Mouse (Mus musculus) R1 (cell line): ENCODE measurements around the gene Ntng1.

Experiments
- DNase-seq: peaks from one replicate; pipeline ENCODE4 v3.0.0-alpha.2; 2018; ENCODE audit warnings: low read depth, low spot score

The Ntng1 gene

DNA sequence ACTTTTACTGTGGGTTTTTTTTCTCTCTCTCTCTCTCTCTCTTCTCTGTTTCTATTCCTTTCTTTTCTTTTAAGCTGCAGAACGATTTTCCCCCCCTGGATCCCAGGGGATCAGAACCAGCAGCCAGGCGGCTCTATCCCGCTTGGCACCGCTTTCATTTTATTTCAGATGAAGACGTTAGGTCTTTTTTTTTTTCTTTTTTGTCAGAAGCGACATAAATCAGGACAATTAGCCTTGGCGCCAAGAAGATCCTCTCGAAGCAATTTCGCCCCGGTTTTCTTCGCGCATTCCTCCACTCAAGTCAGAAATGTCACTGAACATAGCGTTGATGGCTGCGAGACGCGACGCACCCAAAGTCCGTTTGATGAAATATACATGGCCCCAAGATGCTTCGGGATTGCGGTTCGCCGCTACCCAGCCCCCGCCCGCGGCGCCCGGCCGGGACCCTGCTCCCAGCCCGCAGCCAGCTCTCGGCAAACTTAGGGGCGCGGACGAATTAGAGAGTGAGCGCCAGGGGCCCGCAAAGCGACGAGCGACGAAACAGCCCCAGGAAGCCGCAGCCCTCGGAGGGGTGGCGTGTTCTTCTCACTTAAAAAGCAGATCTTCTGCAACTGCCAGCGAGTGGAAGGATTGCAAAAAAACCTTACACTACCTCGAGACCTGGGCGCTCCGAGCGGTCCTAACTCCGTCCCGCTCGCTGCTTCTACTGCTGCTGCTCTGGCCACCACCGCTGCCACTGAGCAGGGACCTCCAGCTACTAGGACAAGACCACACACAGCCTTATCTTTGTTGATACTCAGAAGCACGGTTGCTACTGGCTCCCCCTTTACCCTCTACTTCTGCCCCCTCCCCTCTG lies at the start of gene Ntng1:
Gene Ntng1, minus strand, starts transcription at position 806 of the 856 bp plus-strand sequence.
- DNase-seq, result peak; percentile 23

DNA sequence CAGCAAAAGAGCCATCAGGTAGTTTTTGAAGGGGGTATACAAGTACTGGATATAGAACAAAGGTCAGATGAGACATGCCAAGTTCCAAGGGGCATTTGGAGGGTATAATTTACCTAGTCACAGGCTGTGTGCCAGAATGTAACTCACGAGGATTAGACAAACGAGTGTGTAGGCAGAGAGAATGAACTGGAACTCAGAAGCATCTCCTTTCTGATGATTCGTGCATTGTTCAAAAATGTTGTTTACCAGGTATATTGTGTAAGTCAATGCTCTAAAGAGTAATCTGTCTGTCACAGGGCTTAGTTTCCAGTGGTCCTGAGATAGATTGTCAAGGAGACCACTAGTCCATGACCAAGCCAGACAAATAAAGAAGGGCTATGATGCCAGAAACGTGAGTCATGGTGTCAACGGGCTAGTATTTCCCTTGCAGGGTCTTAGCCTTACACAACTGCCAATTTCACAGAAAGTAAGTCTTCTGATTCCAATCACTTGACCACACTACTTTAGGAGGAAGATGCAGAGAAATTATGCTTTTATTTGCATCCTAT lies 43.7 kb upstream of the Ntng1 start:
- no peak for DNase-seq

DNA sequence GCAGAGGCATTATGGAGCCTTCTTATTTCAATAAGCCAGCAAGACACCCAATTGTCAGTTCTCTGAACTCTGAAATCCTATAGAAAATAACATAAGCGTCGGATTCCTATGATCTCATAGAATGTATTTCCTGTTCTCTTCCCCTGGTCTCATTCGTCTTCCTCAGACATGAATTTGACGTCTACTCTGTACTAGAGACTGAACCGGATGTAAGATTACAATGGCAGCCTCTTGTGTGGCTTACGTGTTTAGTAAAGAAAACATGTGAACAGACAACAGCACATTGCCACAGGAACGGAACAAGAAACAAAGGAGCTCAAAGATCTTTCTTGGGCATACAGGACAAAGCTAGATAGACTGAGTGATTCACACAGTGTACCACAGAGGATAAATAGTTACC lies 5.3 kb upstream of the Ntng1 start:
- no peak for DNase-seq

DNA sequence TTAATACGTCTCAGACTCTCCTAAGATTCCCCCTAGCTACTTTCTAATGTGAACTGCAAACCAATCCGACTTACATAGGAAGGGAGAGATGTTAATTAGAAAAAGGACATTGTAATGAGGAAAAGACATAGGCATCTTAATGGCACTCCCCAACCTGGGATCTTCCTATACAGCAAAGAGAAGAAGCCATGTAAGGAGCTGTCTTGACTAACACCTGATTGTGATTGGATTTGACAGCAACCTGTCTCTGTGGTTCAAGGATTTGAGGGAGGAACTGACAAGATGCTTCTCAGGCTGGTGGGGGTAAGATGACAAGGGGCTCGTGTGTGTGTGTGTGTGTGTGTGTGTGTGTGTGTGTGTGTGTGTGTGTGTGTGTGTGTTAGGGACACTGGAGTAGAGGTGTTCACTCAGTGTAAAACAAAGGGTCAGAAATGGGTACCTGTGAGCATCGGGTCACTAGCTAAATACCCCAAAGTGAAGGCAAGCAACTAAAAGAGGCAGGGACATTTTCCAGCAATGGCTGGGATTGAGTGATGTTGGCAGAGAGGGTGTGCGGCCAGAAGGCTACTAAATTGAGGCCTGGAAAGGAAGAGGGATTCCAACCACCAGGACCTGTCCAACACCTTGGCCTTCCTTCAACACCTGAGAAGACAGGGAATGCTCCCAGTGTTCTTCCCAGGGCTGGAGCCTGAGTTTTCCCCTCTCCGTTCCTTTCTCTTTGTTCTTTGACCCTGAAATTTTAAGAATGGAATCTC lies 667 bp upstream of the Ntng1 start:
- peak; percentile 11 for DNase-seq

DNA sequence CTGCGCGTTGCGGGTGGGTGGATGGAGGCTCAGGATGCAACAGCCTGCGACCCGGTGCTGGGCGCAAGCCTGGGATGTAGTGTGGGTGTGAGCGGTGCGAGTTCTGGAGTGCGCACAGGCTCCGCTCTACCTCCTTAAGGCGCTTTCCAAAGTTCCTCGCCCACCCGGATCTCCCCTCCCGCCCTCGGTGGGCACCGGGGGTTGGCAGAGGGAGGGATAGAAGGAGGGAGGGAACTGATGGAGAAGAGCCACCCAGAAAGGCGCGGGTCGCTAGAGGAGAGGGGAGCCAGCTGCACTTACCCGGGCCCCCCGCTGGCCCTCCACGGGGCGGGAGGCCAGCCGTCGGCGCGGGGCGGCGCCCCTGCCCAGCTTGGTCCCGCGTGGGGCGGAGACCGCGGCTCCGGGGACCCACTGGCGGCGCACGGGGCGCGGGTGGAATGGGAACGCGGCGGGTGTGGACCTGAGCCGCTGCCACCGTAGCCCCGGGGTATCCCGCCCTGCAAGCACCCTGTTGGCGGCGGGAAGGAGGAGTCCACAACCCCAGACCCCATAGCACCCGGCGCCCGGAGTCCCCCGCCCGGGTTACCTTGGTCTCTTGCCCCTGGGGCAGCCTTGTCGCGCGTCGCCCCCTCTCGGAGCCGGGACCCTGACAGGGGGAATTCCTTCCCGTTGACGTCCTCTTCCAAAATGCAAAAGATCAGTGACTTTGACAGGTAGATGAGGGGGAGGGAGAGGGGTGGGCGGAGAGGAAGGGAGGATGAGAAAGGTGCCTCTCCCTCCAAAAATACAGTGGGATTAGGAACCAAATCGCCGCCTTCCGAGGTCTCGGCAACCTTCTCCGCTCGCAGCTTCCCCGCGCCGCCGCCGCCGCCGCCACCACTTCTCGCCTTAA lies 1.3 kb downstream of the Ntng1 start:
- peak; percentile 27 for DNase-seq

DNA sequence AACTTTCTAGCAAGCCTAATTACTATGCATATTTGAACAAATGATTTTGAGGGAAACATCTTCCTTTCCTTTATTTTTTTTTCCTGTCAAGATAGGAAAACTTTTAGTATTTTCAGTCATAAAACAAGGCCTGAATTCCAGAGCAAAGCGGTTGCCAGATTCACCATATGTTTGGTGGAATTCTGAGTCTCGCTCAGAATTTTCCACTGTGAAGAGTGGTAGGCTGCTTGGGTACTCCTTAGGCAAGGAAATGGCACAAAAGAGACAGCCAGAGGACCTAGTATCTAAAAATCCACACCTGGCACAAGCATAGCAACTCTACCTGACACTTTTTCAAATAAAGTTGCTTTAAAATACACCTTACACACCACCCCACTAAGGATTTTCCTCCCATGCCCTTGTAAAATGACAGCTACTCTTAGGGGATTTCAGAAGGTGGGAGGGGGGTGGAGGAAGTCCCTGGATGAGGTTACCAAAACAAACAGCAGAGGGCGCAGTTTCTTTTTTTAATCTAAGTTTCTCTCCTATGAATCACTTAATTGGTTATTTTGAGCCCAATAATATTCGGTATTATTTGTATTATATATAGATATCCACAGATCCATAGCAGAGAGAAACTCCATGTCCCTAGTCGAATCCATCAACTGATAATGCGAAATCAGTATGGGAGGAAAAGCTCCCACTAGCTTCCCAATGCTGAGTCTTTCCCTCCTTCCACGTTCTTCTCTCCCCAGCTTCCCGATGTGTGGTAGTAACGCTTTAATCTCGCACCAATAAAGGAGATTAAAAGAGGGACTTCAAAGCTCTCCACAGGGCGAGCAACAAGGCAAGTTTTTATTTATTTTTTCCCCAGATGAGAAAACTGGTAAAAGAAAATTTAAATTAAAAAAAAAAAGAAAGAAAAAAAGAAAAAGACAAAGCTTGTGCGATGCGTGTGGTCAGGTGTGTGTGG lies 2.2 kb downstream of the Ntng1 start:
- peak; percentile 57 for DNase-seq

DNA sequence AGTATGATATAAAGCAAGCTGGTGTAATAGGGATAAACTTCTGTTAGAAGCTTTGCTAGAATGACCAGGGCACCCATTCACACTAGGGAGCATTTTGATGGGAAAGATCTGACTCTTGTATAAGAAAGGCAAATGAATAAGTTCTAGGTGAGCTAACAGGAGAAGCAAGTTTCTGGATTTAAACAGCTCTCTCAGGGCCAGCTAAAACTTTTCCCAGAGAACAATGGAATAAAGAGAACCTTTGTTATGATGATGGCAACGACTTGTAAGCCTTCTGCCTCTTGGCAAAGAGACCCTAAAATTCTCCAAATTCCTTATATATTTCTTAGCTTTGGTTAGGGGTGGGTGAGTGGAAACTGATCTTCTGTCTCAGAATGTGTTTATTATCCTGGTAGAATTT lies 7.7 kb downstream of the Ntng1 start:
- peak; percentile 67 for DNase-seq

DNA sequence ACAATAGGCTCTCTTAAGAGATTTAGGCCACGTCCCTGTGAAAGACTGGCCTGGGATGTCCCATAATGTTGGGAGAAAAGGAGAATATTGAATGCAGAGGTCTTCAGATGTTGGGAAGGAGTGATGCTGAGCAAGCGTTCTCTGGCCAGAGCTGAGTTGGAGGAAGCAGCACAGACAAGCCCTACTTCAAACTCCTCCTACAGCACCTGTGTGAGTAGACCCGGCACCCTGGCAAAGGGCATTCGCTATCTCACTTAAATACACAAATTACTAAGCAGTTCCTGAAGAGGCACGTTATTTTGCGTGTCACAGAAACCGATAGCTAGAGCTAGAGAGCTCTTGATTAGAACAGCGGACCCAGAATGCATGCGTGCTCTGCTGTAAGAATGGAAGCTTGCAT lies 10.7 kb downstream of the Ntng1 start:
- DNase-seq, result no peak

DNA sequence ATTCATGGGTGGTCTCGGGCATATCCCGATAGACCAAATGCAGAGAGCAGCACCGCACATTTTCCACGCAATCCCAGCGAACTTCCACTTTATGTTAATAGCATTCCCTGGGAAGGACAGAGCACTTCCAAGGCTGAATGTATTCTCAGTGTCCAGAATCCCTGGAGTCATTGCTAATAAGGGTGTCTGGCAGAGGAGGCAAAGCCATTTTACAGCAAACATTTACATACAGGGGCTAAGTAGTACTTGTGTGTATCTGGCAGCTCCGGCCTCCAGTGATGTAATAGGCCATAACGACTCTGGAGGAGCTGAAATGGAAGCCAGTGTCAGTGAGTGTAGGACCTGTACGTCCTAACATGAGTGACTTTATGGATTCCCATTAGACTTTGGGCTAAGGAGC lies 11.5 kb downstream of the Ntng1 start:
- DNase-seq, result no peak

DNA sequence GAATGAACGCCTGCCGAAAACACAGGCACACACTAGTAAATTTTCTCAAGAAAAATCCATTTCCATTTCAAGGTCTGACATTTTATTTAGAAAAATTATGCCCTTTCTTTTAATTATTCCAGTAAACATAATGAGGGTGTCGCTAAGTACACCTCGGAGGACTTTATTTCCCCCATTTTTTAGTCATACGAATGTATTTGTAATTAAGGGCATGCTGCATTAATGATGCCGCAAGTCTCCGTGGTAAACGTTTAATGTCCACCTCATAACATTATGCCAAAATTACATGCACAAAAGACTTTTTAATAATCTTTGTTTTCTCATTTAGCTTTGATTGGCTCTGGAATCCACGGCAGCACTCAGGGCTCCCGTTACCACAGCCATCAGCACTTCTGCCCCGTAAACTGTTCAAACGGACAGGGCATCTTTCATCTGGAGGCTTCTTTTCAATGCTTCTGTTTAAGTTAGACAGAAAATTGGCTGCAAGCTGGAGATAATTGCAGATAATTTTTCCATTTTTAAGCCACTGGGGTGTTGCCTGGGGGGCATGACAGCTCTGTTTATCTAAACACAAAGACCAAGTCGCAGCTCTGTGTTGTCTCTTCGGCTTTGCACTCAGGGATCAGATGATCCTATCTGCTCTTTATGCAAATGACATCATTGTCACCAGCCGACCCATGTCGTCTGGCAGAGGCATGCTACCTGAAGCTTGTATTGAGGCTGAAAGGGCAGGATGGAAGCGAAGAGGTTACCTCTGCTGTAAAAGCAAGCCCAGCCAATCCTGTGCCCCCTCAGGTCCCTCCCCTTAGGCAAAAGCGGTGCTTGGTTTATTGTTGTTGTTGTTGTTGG lies 12.5 kb downstream of the Ntng1 start:
- no peak for DNase-seq

DNA sequence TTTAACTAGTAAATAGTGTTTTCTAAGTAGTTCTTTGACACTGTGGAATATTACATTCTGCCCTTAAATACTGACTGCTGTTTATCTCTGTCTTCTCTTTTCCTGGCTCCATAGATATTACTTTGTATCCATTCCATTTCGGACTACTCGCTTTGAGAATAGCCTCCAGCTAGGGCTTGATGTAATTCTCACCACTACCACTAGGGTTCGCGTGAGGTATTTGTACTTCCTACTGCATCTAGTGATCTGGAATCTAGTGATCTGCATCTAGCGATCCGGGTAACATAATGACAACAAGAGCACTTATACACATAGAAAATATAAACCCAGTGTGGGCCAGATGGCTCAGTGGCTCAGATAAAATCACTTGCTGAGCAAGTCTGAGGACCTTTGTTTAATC lies 14.2 kb downstream of the Ntng1 start:
- DNase-seq, result peak; percentile 60

DNA sequence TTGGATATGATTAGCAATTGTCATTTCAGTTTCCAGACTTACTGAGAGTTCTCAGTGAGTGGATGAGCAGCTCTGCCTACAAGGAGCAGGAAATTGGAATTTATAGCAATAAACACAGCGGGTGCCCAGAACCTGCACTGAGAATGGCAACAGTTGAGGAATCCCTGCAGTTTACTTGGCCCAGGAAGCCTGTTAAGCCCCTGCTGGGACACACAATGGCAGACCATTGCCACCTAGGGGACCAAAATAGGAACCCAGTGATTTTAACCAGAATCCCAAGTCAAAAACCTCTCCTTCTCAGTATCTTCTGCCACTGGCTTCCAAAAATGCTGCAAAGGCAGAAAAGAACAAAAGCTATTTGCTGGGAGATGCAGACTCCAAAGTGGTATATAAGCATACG lies 37.8 kb downstream of the Ntng1 start:
- DNase-seq, result peak; percentile 21

DNA sequence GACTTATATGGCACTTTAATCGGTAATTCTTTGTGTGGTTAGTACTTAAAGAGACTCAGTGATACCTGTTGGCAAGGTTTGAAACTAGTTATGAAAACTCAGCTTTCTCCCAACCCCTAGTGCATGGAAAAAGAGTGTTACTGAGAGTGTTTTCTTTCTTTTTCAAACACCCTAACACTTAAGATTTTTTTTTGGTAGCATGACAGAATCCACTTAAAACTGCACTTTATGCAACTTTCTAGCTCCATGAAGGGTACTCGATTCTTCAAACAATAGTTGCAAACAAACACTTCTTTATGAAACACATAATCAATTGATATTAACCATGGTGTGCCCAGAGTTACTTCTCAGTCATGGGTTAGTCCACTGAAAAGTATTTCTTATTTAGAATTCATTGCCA lies 49.4 kb downstream of the Ntng1 start:
- no peak for DNase-seq

DNA sequence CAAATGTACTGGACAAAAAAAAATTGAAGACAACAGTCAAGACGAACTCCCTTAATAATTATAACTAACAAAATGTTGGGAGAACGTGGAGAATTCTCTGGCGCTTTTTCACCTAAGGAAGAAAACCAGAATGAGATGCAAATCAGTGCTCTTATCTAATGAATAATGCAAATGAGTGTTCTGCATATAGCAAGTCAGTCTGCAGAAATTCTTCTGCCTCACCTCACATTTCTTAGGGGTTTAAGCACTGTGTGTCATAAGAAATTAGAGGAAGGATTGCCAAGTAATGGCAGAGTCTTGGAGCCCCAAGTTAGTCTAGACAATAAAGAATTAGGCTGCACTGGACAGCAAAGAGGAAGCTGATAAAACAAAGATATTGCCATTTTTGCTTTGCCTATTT lies 49.8 kb downstream of the Ntng1 start:
- no peak for DNase-seq

DNA sequence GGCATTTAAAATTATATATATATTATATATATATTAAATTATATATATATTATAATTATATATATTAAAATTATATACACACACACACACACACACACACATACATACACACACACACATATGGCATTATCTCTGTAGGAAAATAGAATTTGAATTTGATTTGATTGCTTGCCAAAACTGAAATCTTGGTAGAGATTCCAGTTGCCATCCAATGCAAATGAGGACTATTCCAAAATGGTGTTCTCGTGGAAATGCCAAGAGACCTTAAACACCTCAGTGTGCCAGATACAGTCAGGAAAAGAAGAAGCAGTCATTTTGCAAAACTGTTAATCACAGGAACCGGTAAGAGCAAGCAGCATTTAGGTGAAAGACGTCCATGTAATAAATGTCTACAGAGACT lies 51.3 kb downstream of the Ntng1 start:
- DNase-seq, result no peak

DNA sequence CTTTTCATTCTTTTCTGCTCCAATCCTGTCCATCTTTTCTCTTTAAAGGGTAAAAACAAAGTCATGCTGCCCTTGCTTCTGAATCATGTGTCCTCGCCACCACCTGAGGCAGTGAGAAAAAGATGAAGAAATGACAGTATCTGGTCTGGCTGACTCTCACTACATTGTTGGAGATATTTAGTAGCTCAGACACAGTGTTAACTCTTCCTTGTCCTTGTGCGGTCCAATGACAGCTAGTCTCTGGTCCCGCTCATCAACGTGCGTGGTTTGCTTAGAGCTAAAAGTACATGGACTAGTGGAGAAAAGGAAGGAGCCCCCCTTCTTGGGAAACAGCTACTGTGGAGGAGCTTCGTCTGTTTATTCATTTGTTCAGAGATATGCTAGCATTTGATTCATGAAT lies 56.6 kb downstream of the Ntng1 start:
- DNase-seq, result no peak

DNA sequence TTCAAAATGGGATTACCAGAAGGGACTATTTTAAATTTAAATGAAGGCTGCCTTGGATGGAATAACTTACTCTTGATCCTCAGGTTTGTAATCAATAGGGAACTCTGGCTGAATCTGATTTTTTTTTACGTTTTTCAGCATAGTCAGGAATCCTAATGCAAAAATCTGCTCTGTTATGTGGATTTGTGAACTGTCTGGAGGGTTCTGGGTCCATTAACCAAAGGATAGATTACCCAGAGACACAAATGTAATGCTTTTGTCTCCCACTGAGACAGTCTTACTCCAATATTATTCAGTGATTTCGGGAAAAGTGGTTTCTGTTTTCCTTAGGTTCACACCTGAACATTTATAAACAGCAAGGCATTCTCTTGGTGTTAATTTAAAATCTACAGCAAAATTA lies 58.5 kb downstream of the Ntng1 start:
- no peak for DNase-seq

DNA sequence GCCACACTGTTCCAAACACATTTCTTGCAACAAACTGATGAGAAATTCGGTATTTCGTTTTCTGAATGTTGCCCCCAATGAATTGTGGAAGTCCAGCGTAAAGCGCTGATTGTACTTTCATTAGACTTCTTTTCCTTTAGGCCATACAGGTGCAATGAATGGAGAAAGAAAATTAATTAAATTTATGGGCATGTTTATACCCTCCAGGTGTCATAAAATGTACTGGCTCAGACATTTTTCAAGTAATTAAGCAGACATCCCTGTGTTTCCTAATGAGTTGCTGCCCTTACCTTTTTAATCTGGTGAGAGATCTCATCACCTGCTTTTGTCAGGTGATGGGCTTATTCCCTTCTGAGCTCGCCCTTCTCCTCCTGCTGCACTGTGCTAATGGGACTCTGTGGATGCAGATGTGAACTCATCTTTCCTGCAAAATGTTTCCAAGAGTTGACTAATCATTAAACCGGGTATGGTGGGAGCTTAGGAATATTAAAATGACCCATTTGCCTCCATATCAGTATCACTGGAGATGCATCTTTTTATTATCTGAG lies 79.0 kb downstream of the Ntng1 start:
- no peak for DNase-seq

DNA sequence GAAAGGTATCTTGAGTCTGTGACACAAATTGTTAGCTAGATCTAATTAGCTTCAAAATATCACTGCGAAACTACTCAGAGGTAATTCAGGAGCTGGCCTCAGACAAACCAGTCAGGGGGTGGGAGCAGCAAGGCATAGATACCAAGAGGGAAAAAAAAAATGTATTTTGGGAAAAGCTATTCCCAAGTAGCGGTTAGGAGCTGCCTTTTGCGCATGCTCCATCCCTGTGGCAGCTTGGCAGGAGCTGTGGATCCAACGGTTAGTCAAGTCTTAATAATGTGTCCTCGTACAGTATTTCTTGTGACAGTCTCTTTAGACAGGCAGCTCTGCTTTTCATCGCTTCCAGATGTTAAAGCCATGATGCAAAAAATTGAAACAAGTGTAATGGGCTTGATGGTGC lies 87.9 kb downstream of the Ntng1 start:
- no peak for DNase-seq
